Mouse (Mus musculus) CH12.LX (cell line): ENCODE data around the gene Dpy19l3.

Experiments
- CHD1 ChIP-seq: IDR thresholded peaks from 2 replicates; pipeline ENCODE4 v1.6.1; 2012; ENCODE audit warnings: low read depth, low read length, improper control_type of control experiment, inconsistent platforms
- CTCF ChIP-seq, 2 experiments: IDR thresholded peaks in 1 of 2; conservative IDR thresholded peaks in 1 of 2; 2 replicates each; pipeline ENCODE4 v1.5.1; 2011 to 2012; ENCODE audit warnings: low read depth in 2 of 2, low read length in 2 of 2, improper control_type of control experiment in 1 of 2, inconsistent platforms in 1 of 2, mild to moderate bottlenecking in 1 of 2, moderate library complexity in 1 of 2
- E2F4 ChIP-seq: IDR thresholded peaks from 2 replicates; pipeline ENCODE4 v1.6.1; 2011; ENCODE audit warnings: low read depth, low read length, improper control_type of control experiment; ENCODE audit not compliant: insufficient replicate concordance
- ELF1 ChIP-seq: IDR thresholded peaks from 2 replicates; pipeline ENCODE4 v1.6.1; 2014; ENCODE audit warnings: low read depth, mild to moderate bottlenecking, inconsistent platforms, low read length, improper control_type of control experiment
- HCFC1 ChIP-seq: IDR thresholded peaks from 2 replicates; pipeline ENCODE4 v1.6.1; 2012; ENCODE audit warnings: low read depth, mild to moderate bottlenecking, inconsistent platforms, low read length, improper control_type of control experiment
- MXI1 ChIP-seq: IDR thresholded peaks from 2 replicates; pipeline ENCODE4 v1.6.1; 2011; ENCODE audit warnings: mild to moderate bottlenecking, low read depth, low read length, improper control_type of control experiment
- USF1 ChIP-seq: IDR thresholded peaks from 2 replicates; pipeline ENCODE4 v1.6.1; 2014; ENCODE audit warnings: low read depth, mild to moderate bottlenecking, inconsistent platforms, low read length, improper control_type of control experiment

DNA sequence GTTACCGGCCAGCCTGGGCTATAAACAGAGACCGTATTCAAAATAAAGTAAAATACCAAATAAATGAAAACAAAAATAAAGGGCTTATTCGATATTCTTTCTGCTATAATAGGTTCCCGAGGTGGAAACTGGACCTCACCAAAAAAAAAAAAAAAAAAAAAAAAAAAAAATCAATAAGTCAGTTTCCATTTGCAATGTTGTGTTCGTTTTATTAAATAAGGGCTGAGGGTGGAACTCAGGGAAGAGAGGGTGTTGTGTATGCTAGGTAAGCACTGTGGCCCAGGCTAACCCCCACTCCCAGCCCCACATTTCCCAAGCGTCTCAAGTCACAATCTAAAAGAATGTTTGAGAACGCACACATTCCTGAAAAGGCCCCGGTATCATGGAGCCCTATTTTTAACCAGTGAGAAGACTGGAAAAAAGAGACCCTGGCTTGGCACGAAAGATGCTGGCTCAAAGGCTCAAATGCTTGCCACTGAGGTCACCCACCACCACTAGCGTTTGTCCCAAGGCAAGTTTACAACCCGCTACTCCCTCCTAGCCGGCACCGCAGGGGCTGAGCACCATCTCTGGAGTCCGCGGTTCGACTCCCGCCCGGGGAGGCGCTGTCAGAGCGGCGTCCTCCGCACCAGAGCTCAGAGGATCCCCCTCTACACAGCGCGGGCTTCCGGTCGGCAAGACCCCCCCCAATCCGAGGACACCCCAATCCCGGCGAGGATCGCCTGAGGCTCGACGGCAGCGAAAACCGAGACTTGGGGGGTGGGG, 107.8 kb downstream of the Dpy19l3 start:
- no peak for TF ChIP-seq E2F4
- TF ChIP-seq CHD1 = no peak
- no peak for TF ChIP-seq MXI1
- no peak for TF ChIP-seq HCFC1
- no peak for TF ChIP-seq USF1
- no peak for TF ChIP-seq CTCF (conservative IDR thresholded peaks at IDR 0.05 in 1 of 2, IDR thresholded peaks at IDR 0.05 in 1 of 2; ENCODE audit: low read depth in 2 of 2, low read length in 2 of 2)
- TF ChIP-seq ELF1 = no peak
